Mouse (Mus musculus) CH12.LX (cell line): ENCODE results near the gene Ttll9.

Source experiments
- CTCF ChIP-seq, 2 experiments: IDR thresholded peaks in 1 of 2; conservative IDR thresholded peaks in 1 of 2; 2 replicates each; pipeline ENCODE4 v1.5.1; 2011 to 2012; ENCODE audit warnings: low read depth in 2 of 2, low read length in 2 of 2, improper control_type of control experiment in 1 of 2, inconsistent platforms in 1 of 2, mild to moderate bottlenecking in 1 of 2, moderate library complexity in 1 of 2
- ELF1 ChIP-seq: IDR thresholded peaks from 2 replicates; pipeline ENCODE4 v1.6.1; 2014; ENCODE audit warnings: low read depth, mild to moderate bottlenecking, inconsistent platforms, low read length, improper control_type of control experiment
- JUN ChIP-seq: IDR thresholded peaks from 2 replicates; pipeline ENCODE4 v1.6.1; 2011; ENCODE audit warnings: low read depth, mild to moderate bottlenecking, low read length, improper control_type of control experiment, moderate library complexity; ENCODE audit not compliant: insufficient read depth
- JUND ChIP-seq: conservative IDR thresholded peaks from 2 replicates; pipeline ENCODE4 v1.6.1; 2011; ENCODE audit warnings: low read depth, low read length, improper control_type of control experiment
- MYC ChIP-seq: IDR thresholded peaks from 2 replicates; pipeline ENCODE4 v1.6.1; 2011; ENCODE audit warnings: low read depth, mild to moderate bottlenecking, improper control_type of control experiment, low read length
- PAX5 ChIP-seq: IDR thresholded peaks from 2 replicates; pipeline ENCODE4 v1.6.1; 2012; ENCODE audit warnings: low read length, inconsistent platforms, mixed read lengths
- POLR2A ChIP-seq: IDR thresholded peaks from 2 replicates; pipeline ENCODE4 v1.6.1; 2011; ENCODE audit warnings: low read depth, mild to moderate bottlenecking, improper control_type of control experiment, low read length
- RCOR1 ChIP-seq: conservative IDR thresholded peaks from 2 replicates; pipeline ENCODE4 v1.6.1; 2012; ENCODE audit warnings: low read depth, mild to moderate bottlenecking, inconsistent platforms, low read length, improper control_type of control experiment
- USF1 ChIP-seq: IDR thresholded peaks from 2 replicates; pipeline ENCODE4 v1.6.1; 2014; ENCODE audit warnings: low read depth, mild to moderate bottlenecking, inconsistent platforms, low read length, improper control_type of control experiment
- USF2 ChIP-seq: conservative IDR thresholded peaks from 2 replicates; pipeline ENCODE4 v1.6.1; 2011; ENCODE audit warnings: low read depth, low read length, improper control_type of control experiment
- ZC3H11A ChIP-seq: IDR thresholded peaks from 2 replicates; pipeline ENCODE4 v1.6.1; 2012; ENCODE audit warnings: low read depth, mild to moderate bottlenecking, inconsistent platforms, low read length, improper control_type of control experiment
- ZKSCAN1 ChIP-seq: IDR thresholded peaks from 2 replicates; pipeline ENCODE4 v1.6.1; 2012; ENCODE audit warnings: low read depth, inconsistent platforms, low read length, improper control_type of control experiment, borderline replicate concordance

DNA sequence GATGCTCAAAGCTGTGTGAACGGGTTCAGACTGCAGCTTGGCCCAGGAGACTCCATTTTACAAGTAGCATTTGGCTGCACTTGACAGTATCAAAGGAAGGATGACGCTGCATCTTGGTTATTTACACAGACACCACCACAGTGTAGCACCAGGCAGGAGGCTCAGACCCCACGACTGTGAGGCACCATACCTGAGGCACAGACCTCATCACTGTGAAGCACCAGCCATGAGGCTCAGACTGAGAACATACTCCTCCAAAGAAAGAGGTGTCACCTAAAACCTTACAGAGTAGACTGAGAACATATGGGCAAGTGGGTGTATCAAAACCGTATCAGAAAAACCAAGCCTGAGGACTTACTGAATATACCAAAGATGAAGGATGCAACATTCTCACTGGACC, 60.6 kb downstream of the Ttll9 start:
- TF ChIP-seq CTCF (conservative IDR thresholded peaks at IDR 0.05 in 1 of 2, IDR thresholded peaks at IDR 0.05 in 1 of 2; ENCODE audit: low read depth in 2 of 2, low read length in 2 of 2) (no peak), JUN (no peak), RCOR1 (no peak), ZC3H11A (no peak), MYC (no peak), PAX5 (no peak), POLR2A (no peak), USF2 (no peak), ELF1 (no peak), ZKSCAN1 (no peak), JUND (no peak), USF1 (no peak)
